Mouse (Mus musculus): Measurements from ENCODE around the gene Grin2a.

DNA sequence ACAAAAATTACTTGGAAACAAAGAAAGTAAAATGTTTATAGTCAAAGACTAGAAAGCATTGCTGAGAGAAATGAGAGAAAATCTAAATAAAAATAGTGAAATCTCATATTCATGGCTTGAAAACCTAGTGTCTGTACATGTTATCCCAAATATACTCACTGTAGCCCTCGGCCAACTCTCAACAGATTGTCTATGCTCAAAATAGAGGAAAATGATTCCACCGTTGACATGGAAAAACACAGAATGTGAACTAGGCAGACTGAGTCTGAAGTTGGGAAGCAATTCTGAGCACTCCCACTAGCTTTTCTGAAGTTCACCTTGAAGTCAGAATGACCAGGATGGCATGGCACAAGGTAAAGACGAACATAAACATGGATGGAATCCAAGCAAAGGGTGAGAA lies 84.7 kb downstream of the Grin2a start:
- no peak for TF ChIP-seq POLR2A (IDR thresholded peaks at IDR 0.05; ENCODE audit: insufficient read depth, low read depth, low read length)
- TF ChIP-seq CTCF (IDR thresholded peaks at IDR 0.05; ENCODE audit: insufficient read depth, low read depth, low read length): no peak

All from olfactory bulb, adult 2 months (tissue).